8 mouse cellular contexts compared by ENCODE assay signal in genomic region chr7:45062239-45062835, GRCm38 (mm10). TPM values are rescaled to one million over a fixed set of nuclear protein-coding genes. Genes with fewer than 3 reads are reported as not detected.
DNase-seq lines count a peak whose midpoint lies in the region; ATAC-seq and TF ChIP-seq lines count a peak whose summit lies in the region.

Gene Nosip (plus strand): TSS chr7:45062429.
Gene Prrg2 (minus strand): TSS chr7:45062677.

- ATAC-seq in embryonic facial prominence, embryonic 14.5 days (ENCODE audit: low read depth): peak; percentile 94
- ATAC-seq in limb, embryonic 13.5 days (ENCODE audit: low FRiP score, low read depth): peak; percentile 91
- peak; percentile 85 for ATAC-seq in midbrain, embryonic 16.5 days

- intact Hi-C loops in heart, adult 2 months (cut with DNase I): no loop called here

- no peaks in the 10 kb centered on the region for H3K9me3 ChIP-seq in embryonic facial prominence, embryonic 14.5 days (ENCODE audit: control insufficient read depth, low read length)
- no peaks in the 10 kb centered on the region for H3K9me3 ChIP-seq in limb, embryonic 13.5 days
- no peaks in the 10 kb centered on the region for H3K9me3 ChIP-seq in midbrain, embryonic 16.5 days (replicated peaks; ENCODE audit: control insufficient read depth, low read length, poor library complexity, severe bottlenecking)

- under 1% methylated on average over 31 of the region's 31 CpGs for WGBS in embryonic facial prominence, embryonic 14.5 days
- under 1% methylated on average over 31 of the region's 31 CpGs for WGBS in heart, adult 2 months
- WGBS in limb, embryonic 13.5 days: under 1% methylated on average over 31 of the region's 31 CpGs
- WGBS in midbrain, embryonic 16.5 days: under 1% methylated on average over 31 of the region's 31 CpGs

- H3K4me1 ChIP-seq in embryonic facial prominence, embryonic 14.5 days (ENCODE audit: control insufficient read depth, insufficient read depth, low read length): peaks cover 11% of the 10 kb centered on the region
- peaks cover 4% of the 10 kb centered on the region; the same call in 1 of the 2 replicates for H3K4me1 ChIP-seq in heart, adult 2 months (ENCODE audit: control insufficient read depth, insufficient read depth, low read length)
- H3K4me1 ChIP-seq in limb, embryonic 13.5 days: peaks cover 27% of the 10 kb centered on the region
- H3K4me1 ChIP-seq in midbrain, embryonic 16.5 days (ENCODE audit: control insufficient read depth, insufficient read depth, low read length): peaks cover 26% of the 10 kb centered on the region

- H3K36me3 ChIP-seq in embryonic facial prominence, embryonic 14.5 days (ENCODE audit: control insufficient read depth, insufficient read depth, low read length): no peaks in the 10 kb centered on the region
- H3K36me3 ChIP-seq in heart, adult 2 months (ENCODE audit: control insufficient read depth, insufficient read depth, low read length): no peaks in the 10 kb centered on the region
- peaks cover 9% of the 10 kb centered on the region for H3K36me3 ChIP-seq in limb, embryonic 13.5 days
- no peaks in the 10 kb centered on the region for H3K36me3 ChIP-seq in midbrain, embryonic 16.5 days (ENCODE audit: control insufficient read depth, insufficient read depth, low read length)

- TF ChIP-seq EP300 in heart, adult 2 months (IDR thresholded peaks at IDR 0.05; ENCODE audit: insufficient read depth, low read depth, low read length): peak; percentile 94

- no peaks in the 10 kb centered on the region; the same call in 1 of the 2 replicates for H3K79me2 ChIP-seq in heart, adult 2 months (replicated peaks; ENCODE audit: control insufficient read depth, insufficient read depth, low read length)

- peak; percentile 94 for TF ChIP-seq POLR2A in heart, adult 2 months (IDR thresholded peaks at IDR 0.05; ENCODE audit: insufficient read depth, low read depth, low read length)

- DNase-seq in 3T3-L1 (ENCODE audit: low read depth, low spot score): peak; percentile 97
- peak; percentile 77 to 94 for DNase-seq in adrenal gland, postnatal 4 days (ENCODE audit: low spot score in 2 of 2)
- DNase-seq in embryonic facial prominence, embryonic 14.5 days (ENCODE audit: low spot score): peak; percentile 99
- peak; percentile 94 to 95 for DNase-seq in heart, adult 2 months
- DNase-seq in kidney, adult 8-10 months: peak; percentile 97 to 98
- DNase-seq in spleen, postnatal 10 days (ENCODE audit: low spot score in 2 of 2): peak; percentile 95 to 96

- H3K27ac ChIP-seq in embryonic facial prominence, embryonic 14.5 days (replicated peaks; ENCODE audit: low read depth, low read length): peak within 1 kb of the TSS; percentile 86
- H3K27ac ChIP-seq in heart, adult 2 months: peak within 1 kb of the TSS; percentile 99
- peak within 1 kb of the TSS; percentile 92 for H3K27ac ChIP-seq in limb, embryonic 13.5 days
- peak within 1 kb of the TSS; percentile 90 for H3K27ac ChIP-seq in midbrain, embryonic 16.5 days (ENCODE audit: low read length)

- TF ChIP-seq CTCF in heart, adult 2 months (IDR thresholded peaks at IDR 0.05): peak; percentile 53

- peak within 1 kb of the TSS; percentile 75 for H3K9ac ChIP-seq in embryonic facial prominence, embryonic 14.5 days (ENCODE audit: low read depth, low read length)
- H3K9ac ChIP-seq in heart, adult 2 months (ENCODE audit: low read depth, low read length): peak within 1 kb of the TSS; percentile 88
- H3K9ac ChIP-seq in limb, embryonic 13.5 days: peak within 1 kb of the TSS; percentile 72
- H3K9ac ChIP-seq in midbrain, embryonic 16.5 days (ENCODE audit: low read depth, low read length): peak within 1 kb of the TSS; percentile 77

- H3K27me3 ChIP-seq in embryonic facial prominence, embryonic 14.5 days (replicated peaks; ENCODE audit: control insufficient read depth, insufficient read depth, low read length): no peaks in the 10 kb centered on the region
- H3K27me3 ChIP-seq in heart, adult 2 months (ENCODE audit: control insufficient read depth, insufficient read depth, low read length): no peaks in the 10 kb centered on the region
- H3K27me3 ChIP-seq in limb, embryonic 13.5 days: no peaks in the 10 kb centered on the region
- H3K27me3 ChIP-seq in midbrain, embryonic 16.5 days (ENCODE audit: control insufficient read depth, insufficient read depth, low read depth, low read length): no peaks in the 10 kb centered on the region

- peak within 1 kb of the TSS; percentile 61 for H3K4me2 ChIP-seq in embryonic facial prominence, embryonic 14.5 days (ENCODE audit: low read depth, low read length)
- peak within 1 kb of the TSS; percentile 63 for H3K4me2 ChIP-seq in limb, embryonic 13.5 days (replicated peaks)
- H3K4me2 ChIP-seq in midbrain, embryonic 16.5 days (ENCODE audit: low read length): peak within 1 kb of the TSS; percentile 60

- H3K4me3 ChIP-seq in embryonic facial prominence, embryonic 14.5 days (ENCODE audit: low read depth, low read length): peak within 1 kb of the TSS; percentile 53
- peak within 1 kb of the TSS; percentile 91 for H3K4me3 ChIP-seq in heart, adult 2 months
- H3K4me3 ChIP-seq in limb, embryonic 13.5 days: peak within 1 kb of the TSS; percentile 68
- H3K4me3 ChIP-seq in midbrain, embryonic 16.5 days (ENCODE audit: low read depth, low read length): peak within 1 kb of the TSS; percentile 60

RNA-seq across cellular contexts. Expression of gene Nosip, which starts in this region (rescaled TPM):
- 10 to 100 TPM; 61.1 to 71.2 TPM for total RNA-seq in adrenal gland, postnatal 4 days (2021)
- polyA plus RNA-seq in embryonic facial prominence, embryonic 14.5 days (2014; fragmentation: Nextera tagmentation; extraction: Ambion mirVana): 59.1 and 63.3 TPM in 2 replicates
- 10 to 100 TPM; 27.0 to 29.3 TPM for total RNA-seq in heart, adult 2 months (2021)
- polyA plus RNA-seq in heart, adult 2 months (2012; rRNA removed): 41.7 and 43.6 TPM in 2 replicates
- 71.2 and 71.4 TPM in 2 replicates for polyA plus RNA-seq in limb, embryonic 13.5 days (2015; fragmentation: Nextera tagmentation; extraction: Ambion mirVana)
- 64.1 and 67.7 TPM in 2 replicates for polyA plus RNA-seq in midbrain, embryonic 16.5 days (2015; fragmentation: Nextera tagmentation; extraction: Ambion mirVana)

RNA-seq across cellular contexts. Expression of gene Prrg2, which starts in this region (rescaled TPM):
- total RNA-seq in adrenal gland, postnatal 4 days (2021): 10 to 100 TPM; 17.9 to 18.6 TPM
- 20.9 and 22.2 TPM in 2 replicates for polyA plus RNA-seq in embryonic facial prominence, embryonic 14.5 days (2014; fragmentation: Nextera tagmentation; extraction: Ambion mirVana)
- total RNA-seq in heart, adult 2 months (2021): 1 to 10 TPM; 5.5 to 6.2 TPM
- polyA plus RNA-seq in heart, adult 2 months (2012; rRNA removed): 19.8 and 23.6 TPM in 2 replicates
- 22.3 and 24.5 TPM in 2 replicates for polyA plus RNA-seq in limb, embryonic 13.5 days (2015; fragmentation: Nextera tagmentation; extraction: Ambion mirVana)
- 12.5 and 13.6 TPM in 2 replicates for polyA plus RNA-seq in midbrain, embryonic 16.5 days (2015; fragmentation: Nextera tagmentation; extraction: Ambion mirVana)

Comparison
In these comparisons a context has a peak if more than half of its experiments do, and no peak if none do; other contexts are left out.
1. Peak in every context shown above with its lines: DNase-seq, ATAC-seq, H3K4me3 ChIP-seq and H3K27ac ChIP-seq.